Comparison of ENCODE assay signal across 8 mouse cellular contexts in genomic region chr10:85184201-85184963, GRCm38 (mm10). TPM values are rescaled to one million over a fixed set of nuclear protein-coding genes. Genes with fewer than 3 reads are reported as not detected.
A peak's percentile ranks its signal among the peaks of the same experiment; 100 is the strongest.
DNase-seq lines count a peak whose midpoint lies in the region; ATAC-seq and TF ChIP-seq lines count a peak whose summit lies in the region.

No protein-coding gene starts in this region.

- in situ Hi-C loops in Patski (cut with MboI; ENCODE audit: low pct_unique_long_range_greater_than_20kb) = no loop called here

- WGBS in forebrain, embryonic 15.5 days = under 1% methylated on average over 94 of the region's 95 CpGs

- H3K27ac ChIP-seq in forebrain, embryonic 15.5 days (replicated peaks) = peak overlapping the region; percentile 95

- DNase-seq in Patski (ENCODE audit: low read depth, low spot score) = no peak
- DNase-seq in cerebellum, adult 11 months = peak; percentile 61
- peak; percentile 49 for DNase-seq in heart, postnatal 4 days
- peak; percentile 40 to 72 for DNase-seq in left cerebral cortex, postnatal 10 days (ENCODE audit: extremely low spot score in 1 of 2, low spot score in 2 of 2)
- DNase-seq in right cerebral cortex, postnatal 10 days (ENCODE audit: low spot score in 2 of 2) = peak; percentile 60 to 61

- TF ChIP-seq CTCF in Patski (IDR thresholded peaks at IDR 0.05) = no peak

- CTCF ChIA-PET in Patski (lab: Charles Lee) = interaction anchor here (1.1 to 3.1 kb wide), 9 partner anchors 12 to 468 kb away, joined by 3 to 19 read pairs (median 6); no protein-coding TSS in a partner anchor

- POLR2A ChIA-PET in Patski (lab: Charles Lee) = interaction anchor here (0.6 to 1.4 kb wide), 2 partner anchors 27 to 30 kb away, joined by 3 to 5 read pairs; no protein-coding TSS in a partner anchor

- ATAC-seq in Patski = peak; percentile 36
- ATAC-seq in forebrain, embryonic 15.5 days (replicated peaks) = peak; percentile 27
- peak; percentile 43 for ATAC-seq in megakaryocyte, adult 5-6 weeks (ENCODE audit: poor library complexity, severe bottlenecking)
- ATAC-seq in megakaryocyte progenitor cell, adult 5-6 weeks (replicated peaks; ENCODE audit: poor library complexity) = no peak

- H3K36me3 ChIP-seq in forebrain, embryonic 15.5 days = no peaks in the 10 kb centered on the region

- peaks cover 17% of the 10 kb centered on the region for H3K4me1 ChIP-seq in forebrain, embryonic 15.5 days

- no peaks in the 10 kb centered on the region for H3K9me3 ChIP-seq in forebrain, embryonic 15.5 days

- peak overlapping the region; percentile 97 for H3K4me2 ChIP-seq in forebrain, embryonic 15.5 days (replicated peaks)

- intact Hi-C loops in left cerebral cortex, postnatal 10 days (cut with DNase I) = no loop called here

- H3K9ac ChIP-seq in forebrain, embryonic 15.5 days (replicated peaks) = peak overlapping the region; percentile 73

- H3K27me3 ChIP-seq in Patski = peaks cover 3% of the 10 kb centered on the region
- no peaks in the 10 kb centered on the region for H3K27me3 ChIP-seq in forebrain, embryonic 15.5 days

- H3K4me3 ChIP-seq in forebrain, embryonic 15.5 days = peak overlapping the region; percentile 92

RNA-seq across cellular contexts. Expression of gene Cry1, which starts 0.5 kb away (rescaled TPM):
- 9.2 TPM for polyA plus RNA-seq in Patski (2021)
- 30.7 and 35.3 TPM in 2 replicates for polyA plus RNA-seq in forebrain, embryonic 15.5 days (2015; fragmentation: Nextera tagmentation; extraction: Ambion mirVana)
- total RNA-seq in heart, postnatal 4 days (2021) = 10 to 100 TPM; 19.6 to 22.2 TPM
- total RNA-seq in left cerebral cortex, postnatal 10 days (2021) = 10 to 100 TPM; 17.8 to 18.7 TPM
- 15.7 and 16.2 TPM in 2 replicates for total RNA-seq in megakaryocyte, adult 5-6 weeks (2015)
- 17.5 and 19.4 TPM in 2 replicates for total RNA-seq in megakaryocyte, adult 5-6 weeks (2017)
- total RNA-seq in megakaryocyte progenitor cell, adult 5-6 weeks (2015) = 19.3 and 23.8 TPM in 2 replicates
- 21.5 and 26.7 TPM in 2 replicates for total RNA-seq in megakaryocyte progenitor cell, adult 5-6 weeks (2017)

RNA-seq across cellular contexts. Expression of gene Mterf2, which starts 56.6 kb away (rescaled TPM):
- polyA plus RNA-seq in Patski (2021) = 12.3 TPM
- polyA plus RNA-seq in forebrain, embryonic 15.5 days (2015; fragmentation: Nextera tagmentation; extraction: Ambion mirVana) = 24.2 and 26.0 TPM in 2 replicates
- total RNA-seq in heart, postnatal 4 days (2021) = 1 to 10 TPM; 7.2 to 9.0 TPM
- total RNA-seq in left cerebral cortex, postnatal 10 days (2021) = 10 to 100 TPM; 13.8 to 16.4 TPM
- 2.4 and 3.9 TPM in 2 replicates for total RNA-seq in megakaryocyte, adult 5-6 weeks (2015)
- total RNA-seq in megakaryocyte, adult 5-6 weeks (2017) = 1.9 and 2.2 TPM in 2 replicates
- total RNA-seq in megakaryocyte progenitor cell, adult 5-6 weeks (2015) = 2.8 and 3.5 TPM in 2 replicates
- total RNA-seq in megakaryocyte progenitor cell, adult 5-6 weeks (2017) = 4.7 and 6.5 TPM in 2 replicates
